Mouse (Mus musculus) bone marrow, adult 2 months (tissue): ENCODE results near the gene Scn11a. TPM values are rescaled to one million over a fixed set of nuclear protein-coding genes. Genes with fewer than 3 reads are reported as not detected.

Experiments
- H3K27ac ChIP-seq: fragments of 200-500 bp; 2 replicates; pipeline ENCODE4 v1.5.1; 2012; ENCODE audit warnings: low read depth, mild to moderate bottlenecking, control low read depth, inconsistent platforms, low read length; ENCODE audit not compliant: control insufficient read depth, poor library complexity, insufficient read depth
- H3K4me1 ChIP-seq: fragments of 200-500 bp; 2 replicates; pipeline ENCODE4 v1.6.1; 2011; ENCODE audit warnings: low read length; ENCODE audit not compliant: control insufficient read depth, insufficient read depth
- H3K4me3 ChIP-seq: fragments of 200-500 bp; replicated peaks from 2 replicates; pipeline ENCODE3; 2011; ENCODE audit warnings: mild to moderate bottlenecking, low read depth, low read length, control low read depth; ENCODE audit not compliant: control insufficient read depth
- CTCF ChIP-seq: fragments of 200-500 bp; IDR thresholded peaks from 2 replicates; pipeline ENCODE4 v1.5.1; 2011; ENCODE audit warnings: low read length, control low read depth; ENCODE audit not compliant: control insufficient read depth, insufficient read depth
- POLR2A ChIP-seq: fragments of 200-500 bp; IDR thresholded peaks from 2 replicates; pipeline ENCODE4 v1.6.1; 2011; ENCODE audit warnings: low read depth, mild to moderate bottlenecking, control low read depth, low read length, borderline replicate concordance; ENCODE audit not compliant: control insufficient read depth
- WGBS: fragments of 180-500 bp; shearing (Covaris S2); methylation state at CpG from one replicate; pipeline ENCODE4 v1.1.7; 2018; 5-methylcytosine and 5-hydroxymethylcytosine counted together
- polyA plus RNA-seq: library from polyadenylated mRNA; stranded (reverse); fragments of >200 nt; gene quantifications from 2 replicates; pipeline ENCODE4 v1.2.4, GENCODE M21; 2011; ENCODE audit warnings: low replicate concordance; ENCODE audit not compliant: missing spikeins, insufficient read depth, insufficient read length

Gene Scn11a
- polyA plus RNA-seq, 1 experiment: not detected

DNA sequence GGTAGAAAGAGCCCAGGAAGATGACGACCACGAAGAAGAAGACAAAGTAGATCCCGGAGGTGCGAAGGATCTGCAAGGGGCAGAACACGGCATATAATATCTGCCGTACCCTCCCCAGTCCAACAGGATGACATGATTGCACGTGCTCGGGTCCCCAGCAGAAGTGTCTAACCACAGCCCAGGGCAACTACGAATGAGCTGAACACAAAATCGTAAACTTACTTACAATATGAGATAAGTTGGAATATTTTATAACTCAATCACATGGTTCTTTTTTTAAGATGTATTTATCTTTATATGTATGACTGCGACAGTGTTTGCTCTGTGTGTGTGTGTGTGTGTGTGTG lies 20.8 kb downstream of the Scn11a start:
- H3K4me1 ChIP-seq: no peaks in the 10 kb centered on the region
- no peak overlapping the region for H3K4me3 ChIP-seq
- TF ChIP-seq CTCF (no peak), POLR2A (no peak)
- H3K27ac ChIP-seq: no peak overlapping the region
- 18% methylated on average over 11 of the region's 11 CpGs for WGBS

DNA sequence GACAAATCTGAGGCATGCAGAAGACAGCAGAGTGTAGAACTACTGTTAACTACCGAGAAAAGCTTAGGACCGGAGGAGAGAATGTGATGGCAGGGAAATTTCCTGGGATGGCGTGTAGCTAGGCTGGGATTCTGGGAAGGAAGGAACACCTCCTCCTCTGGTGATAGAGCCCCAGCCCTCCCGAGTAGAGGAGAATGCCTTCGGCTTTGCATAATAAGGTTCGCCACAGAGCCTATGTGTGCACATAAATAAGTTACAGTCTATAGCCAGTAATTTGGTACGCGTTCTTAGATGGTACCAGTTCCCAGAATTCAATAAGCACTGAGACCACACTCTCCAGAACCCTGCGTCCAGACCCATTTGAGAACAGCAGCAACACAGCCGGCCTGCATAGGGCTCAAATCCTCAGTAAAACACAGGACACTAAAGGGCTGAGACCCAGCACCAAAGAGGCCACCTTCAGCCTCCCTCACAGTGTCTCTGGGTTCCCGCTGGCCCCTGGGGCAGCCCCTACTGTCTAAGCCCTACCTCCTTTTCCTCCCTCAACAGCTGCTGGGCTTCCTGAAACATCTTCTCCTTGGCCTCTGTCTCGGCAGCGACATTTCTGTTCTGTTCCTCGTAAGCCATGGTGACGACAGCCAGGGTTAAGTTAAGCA lies 21.3 kb downstream of the Scn11a start:
- no peaks in the 10 kb centered on the region for H3K4me1 ChIP-seq
- no peak overlapping the region for H3K4me3 ChIP-seq
- TF ChIP-seq CTCF: no peak
- no peak for TF ChIP-seq POLR2A
- WGBS: 50% methylated on average over 15 of the region's 15 CpGs
- no peak overlapping the region for H3K27ac ChIP-seq

GRCm38 (mm10) chr9:119803169-119803827 lies 22.0 kb downstream of the Scn11a start:
- no peak for TF ChIP-seq CTCF
- TF ChIP-seq POLR2A: no peak
- Histone ChIP-seq H3K4me1 (no peaks in the 10 kb centered on the region), H3K4me3 (no peak overlapping the region), H3K27ac (no peak overlapping the region)
- WGBS: 66% methylated on average over 16 of the region's 16 CpGs

GRCm38 (mm10) chr9:119801460-119801859 lies 23.8 kb downstream of the Scn11a start:
- WGBS: 9% methylated on average over 6 of the region's 6 CpGs
- Histone ChIP-seq H3K27ac (no peak overlapping the region), H3K4me3 (no peak overlapping the region), H3K4me1 (no peaks in the 10 kb centered on the region)
- TF ChIP-seq CTCF: no peak
- TF ChIP-seq POLR2A: no peak

GRCm38 (mm10) chr9:119796791-119797190 lies 28.5 kb downstream of the Scn11a start:
- WGBS: 85% methylated on average over 4 of the region's 4 CpGs
- Histone ChIP-seq H3K27ac (no peak overlapping the region), H3K4me3 (no peak overlapping the region), H3K4me1 (no peaks in the 10 kb centered on the region)
- no peak for TF ChIP-seq POLR2A
- no peak for TF ChIP-seq CTCF

DNA sequence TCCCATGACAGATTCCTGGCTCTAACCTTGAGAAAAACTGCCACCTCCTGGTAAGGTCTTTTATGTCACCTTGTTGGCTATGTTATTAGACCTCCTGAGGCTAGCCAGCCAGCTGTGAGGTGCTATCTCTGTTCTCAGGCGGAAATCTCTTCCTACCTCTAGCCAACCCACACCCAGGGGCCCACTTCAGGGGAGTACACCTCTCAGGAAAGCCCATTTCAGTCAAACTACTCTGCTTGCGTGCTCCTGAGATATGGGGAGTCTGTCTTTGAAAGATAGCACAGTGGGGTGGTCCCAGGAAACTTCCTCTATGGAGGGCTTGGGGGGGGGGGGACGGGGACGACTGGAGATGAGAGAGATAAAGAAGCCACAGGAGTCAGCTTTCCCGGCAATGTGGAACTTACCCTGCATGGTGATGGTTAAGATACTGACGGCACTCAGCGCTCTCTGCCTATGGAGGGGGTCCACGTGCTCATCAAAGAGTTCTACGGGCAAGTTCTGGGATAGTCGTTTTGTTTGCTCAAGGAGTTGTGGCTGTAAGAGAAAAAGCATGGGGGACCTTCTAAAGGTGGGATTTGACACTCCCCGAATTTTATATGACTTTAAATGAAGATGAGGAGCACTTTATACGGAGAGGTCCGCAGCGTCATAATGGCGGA lies 29.9 kb downstream of the Scn11a start:
- Histone ChIP-seq H3K27ac (no peak overlapping the region), H3K4me3 (no peak overlapping the region), H3K4me1 (no peaks in the 10 kb centered on the region)
- no peak for TF ChIP-seq CTCF
- TF ChIP-seq POLR2A: no peak
- 33% methylated on average over 15 of the region's 15 CpGs for WGBS

DNA sequence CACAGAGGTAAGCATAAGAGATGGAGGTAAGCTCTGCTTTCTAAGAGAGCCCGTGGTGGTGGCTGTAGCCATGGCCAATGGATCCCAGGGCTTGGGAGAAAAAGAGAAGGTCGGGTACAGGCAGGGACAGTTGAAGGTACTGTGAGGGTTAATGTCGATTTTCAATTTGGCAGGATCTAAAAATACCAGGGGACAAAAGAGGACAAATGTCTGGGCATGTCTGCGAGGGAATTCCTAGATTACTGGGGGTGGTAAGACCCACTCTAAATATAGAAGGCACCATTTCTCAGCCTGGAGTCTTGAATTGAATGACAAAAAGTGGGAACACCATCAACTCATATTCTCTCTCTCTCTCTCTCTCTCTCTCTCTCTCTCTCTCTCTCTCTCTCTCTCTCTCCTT lies 30.8 kb downstream of the Scn11a start:
- 50% methylated on average over 4 of the region's 4 CpGs for WGBS
- no peak overlapping the region for H3K27ac ChIP-seq
- no peaks in the 10 kb centered on the region for H3K4me1 ChIP-seq
- TF ChIP-seq CTCF: no peak
- no peak for TF ChIP-seq POLR2A
- H3K4me3 ChIP-seq: no peak overlapping the region

- no peak overlapping the region for H3K4me3 ChIP-seq
- no peak overlapping the region for H3K27ac ChIP-seq
- WGBS: 68% methylated on average over 9 of the region's 9 CpGs
- no peaks in the 10 kb centered on the region for H3K4me1 ChIP-seq
- TF ChIP-seq POLR2A (no peak), CTCF (peak; percentile 37; the same call in 1 of the 2 replicates)
Observed at GRCm38 (mm10) chr9:119792505-119792904, 32.8 kb downstream of the Scn11a start.
